Mouse (Mus musculus): Measurements from ENCODE around the gene Zdhhc22.

- TF ChIP-seq EP300 (IDR thresholded peaks at IDR 0.05; ENCODE audit: low read depth) (no peak), CTCF (IDR thresholded peaks at IDR 0.05; ENCODE audit: low read depth) (peak; percentile 50)
Measured at GRCm38 (mm10) chr12:86981180-86981579, 9.1 kb downstream of the Zdhhc22 start.
